Mouse (Mus musculus): Measurements from ENCODE around the gene Il17rb. TPM values are rescaled to one million over a fixed set of nuclear protein-coding genes. Genes with fewer than 3 reads are reported as not detected.

The Il17rb gene
- polyA plus RNA-seq, 1 experiment from 2014 or later: 1.3 TPM

GRCm38 (mm10) chr14:30019375-30019774 is 10.7 kb upstream of the Il17rb start:
- Histone ChIP-seq H3K4me1 (ENCODE audit: control insufficient read depth, insufficient read depth, low read length) (no peaks in the 10 kb centered on the region), H3K27ac (replicated peaks; ENCODE audit: low read depth, low read length) (no peak overlapping the region), H3K36me3 (ENCODE audit: control insufficient read depth, insufficient read depth, low read length) (no peaks in the 10 kb centered on the region), H3K4me2 (ENCODE audit: low read length) (no peak overlapping the region), H3K9me3 (ENCODE audit: control insufficient read depth, low read length) (no peaks in the 10 kb centered on the region), H3K4me3 (replicated peaks; ENCODE audit: low read depth, low read length) (no peak overlapping the region), H3K9ac (replicated peaks; ENCODE audit: low read length) (no peak overlapping the region), H3K27me3 (ENCODE audit: control insufficient read depth, insufficient read depth, low read length) (no peaks in the 10 kb centered on the region)
- ATAC-seq (ENCODE audit: low FRiP score, low TSS enrichment) (no peak), DNase-seq (no peak)
- 95% methylated on average over 8 of the region's 8 CpGs for WGBS

DNA sequence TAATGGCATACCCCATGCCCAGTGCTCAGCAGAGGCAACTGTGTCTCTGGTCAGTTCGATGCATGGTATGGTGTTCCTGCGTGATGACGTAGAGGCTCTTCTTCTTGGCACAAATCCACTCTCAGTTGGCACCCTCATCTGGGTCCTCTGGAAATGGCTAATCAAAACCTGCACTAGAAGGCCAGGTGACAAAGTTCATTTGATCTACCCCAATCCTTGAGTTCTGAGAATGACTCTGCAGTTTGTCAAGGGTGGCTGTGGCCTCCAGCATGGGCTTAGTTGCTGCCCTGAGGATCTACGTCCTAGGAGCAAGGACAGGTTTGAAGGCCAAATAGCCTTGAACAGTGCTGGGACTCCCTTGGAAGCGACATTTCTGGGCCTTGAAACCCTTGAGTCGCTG is 10.2 kb upstream of the Il17rb start:
- WGBS: 92% methylated on average over 6 of the region's 6 CpGs

GRCm38 (mm10) chr14:30018463-30018801 is 9.7 kb upstream of the Il17rb start:
- H3K36me3 ChIP-seq (ENCODE audit: control insufficient read depth, insufficient read depth, low read length): no peaks in the 10 kb centered on the region
- no peaks in the 10 kb centered on the region for H3K27me3 ChIP-seq (ENCODE audit: control insufficient read depth, insufficient read depth, low read length)
- WGBS: 95% methylated on average over 4 of the region's 4 CpGs
- no peak overlapping the region for H3K27ac ChIP-seq (replicated peaks; ENCODE audit: low read depth, low read length)
- no peak overlapping the region for H3K4me2 ChIP-seq (ENCODE audit: low read length)
- no peaks in the 10 kb centered on the region for H3K9me3 ChIP-seq (ENCODE audit: control insufficient read depth, low read length)
- H3K9ac ChIP-seq (replicated peaks; ENCODE audit: low read length): no peak overlapping the region
- H3K4me3 ChIP-seq (replicated peaks; ENCODE audit: low read depth, low read length): no peak overlapping the region
- DNase-seq: no peak
- no peaks in the 10 kb centered on the region for H3K4me1 ChIP-seq (ENCODE audit: control insufficient read depth, insufficient read depth, low read length)
- no peak for ATAC-seq (ENCODE audit: low FRiP score, low TSS enrichment)

More for the DNA sequence above, 10.2 kb upstream of the Il17rb start:
- H3K9ac ChIP-seq (replicated peaks; ENCODE audit: low read length): no peak overlapping the region
- ATAC-seq (ENCODE audit: low FRiP score, low TSS enrichment) (no peak), DNase-seq (no peak)
- no peak overlapping the region for H3K4me2 ChIP-seq (ENCODE audit: low read length)
- no peaks in the 10 kb centered on the region for H3K9me3 ChIP-seq (ENCODE audit: control insufficient read depth, low read length)
- H3K27me3 ChIP-seq (ENCODE audit: control insufficient read depth, insufficient read depth, low read length): no peaks in the 10 kb centered on the region
- no peak overlapping the region for H3K27ac ChIP-seq (replicated peaks; ENCODE audit: low read depth, low read length)
- H3K4me3 ChIP-seq (replicated peaks; ENCODE audit: low read depth, low read length): no peak overlapping the region
- H3K4me1 ChIP-seq (ENCODE audit: control insufficient read depth, insufficient read depth, low read length): no peaks in the 10 kb centered on the region
- H3K36me3 ChIP-seq (ENCODE audit: control insufficient read depth, insufficient read depth, low read length): no peaks in the 10 kb centered on the region

GRCm38 (mm10) chr14:30017794-30018462 is 9.2 kb upstream of the Il17rb start:
- DNase-seq (no peak), ATAC-seq (ENCODE audit: low FRiP score, low TSS enrichment) (no peak)
- no peaks in the 10 kb centered on the region for H3K9me3 ChIP-seq (ENCODE audit: control insufficient read depth, low read length)
- H3K4me3 ChIP-seq (replicated peaks; ENCODE audit: low read depth, low read length): no peak overlapping the region
- no peaks in the 10 kb centered on the region for H3K4me1 ChIP-seq (ENCODE audit: control insufficient read depth, insufficient read depth, low read length)
- H3K9ac ChIP-seq (replicated peaks; ENCODE audit: low read length): no peak overlapping the region
- no peaks in the 10 kb centered on the region for H3K36me3 ChIP-seq (ENCODE audit: control insufficient read depth, insufficient read depth, low read length)
- 91% methylated on average over 8 of the region's 8 CpGs for WGBS
- no peaks in the 10 kb centered on the region for H3K27me3 ChIP-seq (ENCODE audit: control insufficient read depth, insufficient read depth, low read length)
- no peak overlapping the region for H3K27ac ChIP-seq (replicated peaks; ENCODE audit: low read depth, low read length)
- no peak overlapping the region for H3K4me2 ChIP-seq (ENCODE audit: low read length)

GRCm38 (mm10) chr14:30016666-30017065 is 8.0 kb upstream of the Il17rb start:
- H3K9ac ChIP-seq (replicated peaks; ENCODE audit: low read length): no peak overlapping the region
- H3K27me3 ChIP-seq (ENCODE audit: control insufficient read depth, insufficient read depth, low read length): no peaks in the 10 kb centered on the region
- no peak for DNase-seq
- H3K4me2 ChIP-seq (ENCODE audit: low read length): no peak overlapping the region
- H3K9me3 ChIP-seq (ENCODE audit: control insufficient read depth, low read length): no peaks in the 10 kb centered on the region
- H3K27ac ChIP-seq (replicated peaks; ENCODE audit: low read depth, low read length): no peak overlapping the region
- no peak overlapping the region for H3K4me3 ChIP-seq (replicated peaks; ENCODE audit: low read depth, low read length)
- no peaks in the 10 kb centered on the region for H3K4me1 ChIP-seq (ENCODE audit: control insufficient read depth, insufficient read depth, low read length)
- no peak for ATAC-seq (ENCODE audit: low FRiP score, low TSS enrichment)
- WGBS: 89% methylated on average over 5 of the region's 5 CpGs
- no peaks in the 10 kb centered on the region for H3K36me3 ChIP-seq (ENCODE audit: control insufficient read depth, insufficient read depth, low read length)

GRCm38 (mm10) chr14:30015008-30015407 is 6.3 kb upstream of the Il17rb start:
- WGBS: 81% methylated on average over 1 of the region's 1 CpGs
- H3K4me1 ChIP-seq (ENCODE audit: control insufficient read depth, insufficient read depth, low read length): no peaks in the 10 kb centered on the region
- no peaks in the 10 kb centered on the region for H3K9me3 ChIP-seq (ENCODE audit: control insufficient read depth, low read length)
- no peak overlapping the region for H3K9ac ChIP-seq (replicated peaks; ENCODE audit: low read length)
- ATAC-seq (ENCODE audit: low FRiP score, low TSS enrichment) (no peak), DNase-seq (no peak)
- no peaks in the 10 kb centered on the region for H3K27me3 ChIP-seq (ENCODE audit: control insufficient read depth, insufficient read depth, low read length)
- H3K27ac ChIP-seq (replicated peaks; ENCODE audit: low read depth, low read length): no peak overlapping the region
- no peak overlapping the region for H3K4me2 ChIP-seq (ENCODE audit: low read length)
- no peak overlapping the region for H3K4me3 ChIP-seq (replicated peaks; ENCODE audit: low read depth, low read length)
- no peaks in the 10 kb centered on the region for H3K36me3 ChIP-seq (ENCODE audit: control insufficient read depth, insufficient read depth, low read length)

GRCm38 (mm10) chr14:30014487-30014886 is 5.8 kb upstream of the Il17rb start:
- no peak overlapping the region for H3K27ac ChIP-seq (replicated peaks; ENCODE audit: low read depth, low read length)
- no peaks in the 10 kb centered on the region for H3K9me3 ChIP-seq (ENCODE audit: control insufficient read depth, low read length)
- no peaks in the 10 kb centered on the region for H3K27me3 ChIP-seq (ENCODE audit: control insufficient read depth, insufficient read depth, low read length)
- no peaks in the 10 kb centered on the region for H3K36me3 ChIP-seq (ENCODE audit: control insufficient read depth, insufficient read depth, low read length)
- H3K9ac ChIP-seq (replicated peaks; ENCODE audit: low read length): no peak overlapping the region
- no peaks in the 10 kb centered on the region for H3K4me1 ChIP-seq (ENCODE audit: control insufficient read depth, insufficient read depth, low read length)
- ATAC-seq (ENCODE audit: low FRiP score, low TSS enrichment) (no peak), DNase-seq (no peak)
- no peak overlapping the region for H3K4me2 ChIP-seq (ENCODE audit: low read length)
- 76% methylated on average over 10 of the region's 10 CpGs for WGBS
- H3K4me3 ChIP-seq (replicated peaks; ENCODE audit: low read depth, low read length): no peak overlapping the region

DNA sequence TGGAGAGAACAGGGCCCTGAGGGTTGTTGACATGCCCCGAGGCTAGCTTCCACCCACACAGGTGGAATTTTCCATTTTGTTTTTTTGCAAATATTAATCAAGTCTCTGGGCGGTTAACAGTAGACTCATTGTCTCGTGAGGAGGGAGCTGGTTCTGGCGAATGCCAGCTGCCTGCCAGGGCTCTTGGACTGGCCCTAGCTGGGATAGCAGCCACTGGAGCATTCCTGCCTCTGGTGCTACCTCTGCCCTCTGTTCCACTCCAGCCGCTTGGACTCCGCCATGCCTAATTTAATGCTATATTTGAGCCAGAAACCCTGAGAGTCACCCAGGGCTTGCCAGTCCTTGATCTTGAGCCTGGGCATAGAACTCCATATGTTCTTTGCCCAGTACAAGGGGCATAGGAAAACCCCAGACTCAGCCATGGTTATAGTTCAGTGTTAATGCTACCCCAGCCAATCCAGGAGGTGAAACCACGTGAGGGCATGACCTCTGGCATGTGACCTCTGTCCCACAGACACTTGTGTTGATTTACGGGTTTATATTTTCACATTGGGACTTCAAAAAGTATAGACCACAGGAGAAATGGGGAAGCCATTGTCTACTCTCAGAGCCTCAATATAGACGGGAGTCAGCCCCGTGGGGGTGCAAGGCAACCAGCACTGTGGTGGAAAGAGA is 3.3 kb upstream of the Il17rb start:
- no peak overlapping the region for H3K27ac ChIP-seq (replicated peaks; ENCODE audit: low read depth, low read length)
- no peaks in the 10 kb centered on the region for H3K36me3 ChIP-seq (ENCODE audit: control insufficient read depth, insufficient read depth, low read length)
- ATAC-seq (ENCODE audit: low FRiP score, low TSS enrichment) (no peak), DNase-seq (no peak)
- peaks cover 6% of the 10 kb centered on the region for H3K4me1 ChIP-seq (ENCODE audit: control insufficient read depth, insufficient read depth, low read length)
- no peak overlapping the region for H3K9ac ChIP-seq (replicated peaks; ENCODE audit: low read length)
- H3K4me2 ChIP-seq (ENCODE audit: low read length): no peak overlapping the region
- no peaks in the 10 kb centered on the region for H3K9me3 ChIP-seq (ENCODE audit: control insufficient read depth, low read length)
- H3K4me3 ChIP-seq (replicated peaks; ENCODE audit: low read depth, low read length): no peak overlapping the region
- WGBS: 85% methylated on average over 10 of the region's 10 CpGs
- 0 out of 2 replicates have a peak, but pooled peaks cover 3% of the 10 kb centered on the region for H3K27me3 ChIP-seq (ENCODE audit: control insufficient read depth, insufficient read depth, low read length)

All from midbrain, embryonic 14.5 days (tissue).